8 mouse cellular contexts compared by ENCODE assay signal in genomic region chr2:105468930-105469329, GRCm38 (mm10).
DNase-seq lines count a peak whose midpoint lies in the region; ATAC-seq and TF ChIP-seq lines count a peak whose summit lies in the region.

No protein-coding gene starts in this region.

- H3K36me3 ChIP-seq in kidney, adult 2 months (ENCODE audit: control insufficient read depth, insufficient read depth, low read length) = no peaks in the 10 kb centered on the region

- WGBS in kidney, adult 2 months = 36% methylated on average over 5 of the region's 5 CpGs

- H3K4me3 ChIP-seq in kidney, adult 2 months (ENCODE audit: insufficient read depth, low read depth, low read length) = no peak overlapping the region

- no peak overlapping the region for H3K27ac ChIP-seq in kidney, adult 2 months (ENCODE audit: insufficient read depth, low read depth, low read length)

- DNase-seq in kidney, adult 2 months = peak; percentile 50
- no peak for DNase-seq in kidney, adult 11 months
- DNase-seq in WW6 (ENCODE audit: low read depth, low spot score) = peak; percentile 13
- peak; percentile 88 for DNase-seq in cerebellum, postnatal 14 days
- DNase-seq in left cerebral cortex, postnatal 4 days = peak; percentile 70
- peak; percentile 79 for DNase-seq in retina, postnatal 1 day
- no peak for DNase-seq in ovary, postnatal 36 days (ENCODE audit: low spot score)

- ATAC-seq in hematopoietic stem cell, adult 5-6 weeks (replicated peaks in 1 of 2; ENCODE audit: insufficient read depth in 1 of 2, low FRiP score in 2 of 2, low TSS enrichment in 1 of 2, low read depth in 1 of 2, poor library complexity in 2 of 2, severe bottlenecking in 2 of 2) = peak; percentile 59 to 64; a peak in 2 of 4 replicates

- no peaks in the 10 kb centered on the region for H3K27me3 ChIP-seq in kidney, adult 2 months (replicated peaks; ENCODE audit: control insufficient read depth, insufficient read depth, low read length)

- intact Hi-C loops in left cerebral cortex, postnatal 4 days (cut with DNase I) = no loop called here

- peak; percentile 65 for TF ChIP-seq CTCF in kidney, adult 2 months (conservative IDR thresholded peaks at IDR 0.05; ENCODE audit: insufficient read depth, insufficient read length, low read depth, low read length)

- no peak for TF ChIP-seq POLR2A in kidney, adult 2 months (IDR thresholded peaks at IDR 0.05; ENCODE audit: low read depth, low read length)

- no peaks in the 10 kb centered on the region for H3K4me1 ChIP-seq in kidney, adult 2 months (ENCODE audit: control insufficient read depth, insufficient read depth, low read length)

Comparison
In these comparisons a context has a peak if more than half of its experiments do, and no peak if none do; other contexts are left out.
1. DNase-seq: peak in kidney, adult 2 months (single experiment), WW6 (single experiment), cerebellum, postnatal 14 days (2 of 2), left cerebral cortex, postnatal 4 days (single experiment) and retina, postnatal 1 day (single experiment); none in kidney, adult 11 months (single experiment) and ovary, postnatal 36 days (single experiment).